Mouse (Mus musculus) frontal cortex, postnatal 36 days (tissue): Measurements from ENCODE around the gene A630095N17Rik.
A peak's percentile ranks its signal among the peaks of the same experiment; 100 is the strongest.

Experiments used
- DNase-seq, 2 experiments: peaks; one replicate each; pipeline ENCODE4 v3.0.0; 2022; ENCODE audit warnings: low spot score in 2 of 2

The A630095N17Rik gene

DNA sequence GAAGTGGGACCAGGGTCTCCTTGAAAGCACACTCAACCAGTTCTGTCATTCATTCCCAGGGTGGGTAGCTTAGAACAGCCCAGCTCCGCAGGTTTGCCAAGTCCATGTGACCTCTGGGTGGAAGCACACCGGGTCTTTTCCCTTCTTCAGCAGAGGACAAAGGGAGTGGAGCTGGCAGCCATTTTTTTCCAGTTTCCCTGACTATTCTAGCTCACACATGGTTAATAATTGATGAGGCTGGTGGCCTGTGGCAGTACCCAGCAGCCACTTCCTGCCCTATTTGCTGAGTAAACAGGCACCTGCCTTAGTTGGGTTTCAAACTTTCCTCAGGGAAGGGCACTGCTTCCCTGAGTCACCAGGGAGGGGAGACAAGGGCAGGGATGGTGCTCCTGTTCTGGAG is 17.5 kb downstream of the A630095N17Rik start:
- DNase-seq: no peak

DNA sequence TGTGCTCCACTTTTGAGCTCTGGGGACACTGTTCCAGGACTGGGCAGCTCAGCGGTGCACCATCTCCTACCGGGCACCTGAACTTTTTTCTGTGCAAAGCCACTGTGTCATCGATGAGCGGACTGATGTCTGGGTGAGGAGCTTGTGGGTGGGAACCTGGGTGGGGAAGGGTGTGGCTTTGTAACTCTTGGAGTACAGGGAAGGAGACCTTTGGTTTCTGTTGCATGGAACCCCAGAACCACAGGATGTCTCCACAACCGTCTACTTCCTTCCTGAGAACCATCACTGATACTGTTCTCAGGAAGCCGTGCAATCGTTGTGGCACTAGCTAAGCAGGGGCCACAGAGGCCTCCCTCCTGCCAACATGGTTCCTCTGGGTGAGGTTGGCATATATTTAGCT is 18.8 kb downstream of the A630095N17Rik start:
- DNase-seq: no peak

DNA sequence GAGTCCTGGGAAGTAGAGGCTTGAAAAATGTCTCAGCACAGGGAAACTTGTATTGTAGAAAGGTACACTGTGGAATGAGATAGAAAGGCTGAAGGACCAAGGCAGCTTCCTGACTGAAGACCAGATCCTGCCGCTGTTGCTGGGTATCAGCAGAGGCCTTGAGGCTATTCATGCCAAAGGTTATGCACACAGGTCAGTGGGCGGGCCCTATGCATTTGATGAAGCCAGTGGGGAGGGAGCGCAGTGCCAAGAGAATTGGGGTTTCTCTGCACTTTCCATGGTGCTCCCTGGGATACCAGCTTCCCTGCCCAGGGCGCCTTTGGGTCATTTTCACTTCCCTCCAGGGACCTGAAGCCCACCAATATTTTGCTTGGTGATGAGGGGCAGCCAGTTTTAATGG is 19.4 kb downstream of the A630095N17Rik start:
- DNase-seq: no peak

- DNase-seq: no peak
Measured at GRCm38 (mm10) chr1:75211141-75211708, 20.7 kb downstream of the A630095N17Rik start.

GRCm38 (mm10) chr1:75210136-75211087 is 21.5 kb downstream of the A630095N17Rik start, which contains the start of the genes Glb1l and Stk16:
TSS of gene Glb1l (minus strand) at chr1:75210813.
TSS of gene Stk16 (plus strand) at chr1:75210838.
- DNase-seq: peak; percentile 96 to 98

GRCm38 (mm10) chr1:75208967-75209678 is 22.8 kb downstream of the A630095N17Rik start:
- no peak for DNase-seq

DNA sequence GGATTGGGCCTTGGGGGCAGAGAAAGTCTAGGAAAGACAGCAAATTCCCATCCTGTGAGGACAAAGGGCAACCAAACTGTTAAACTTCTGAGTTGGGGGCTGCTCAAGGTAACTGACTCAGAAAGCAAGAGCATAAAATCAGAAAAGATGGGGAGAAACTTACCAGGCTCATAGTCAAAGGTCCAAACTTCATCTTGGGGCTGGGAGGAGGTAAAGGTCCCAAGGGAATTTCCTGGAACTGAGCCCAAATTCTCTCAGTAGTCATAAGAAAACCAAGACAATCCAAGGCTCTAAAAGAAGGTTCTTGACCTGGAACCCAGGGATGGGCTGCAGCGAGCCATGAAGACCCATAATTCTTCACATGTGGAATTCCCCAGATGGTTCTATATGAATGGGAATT is 30.7 kb downstream of the A630095N17Rik start:
- DNase-seq: no peak

DNA sequence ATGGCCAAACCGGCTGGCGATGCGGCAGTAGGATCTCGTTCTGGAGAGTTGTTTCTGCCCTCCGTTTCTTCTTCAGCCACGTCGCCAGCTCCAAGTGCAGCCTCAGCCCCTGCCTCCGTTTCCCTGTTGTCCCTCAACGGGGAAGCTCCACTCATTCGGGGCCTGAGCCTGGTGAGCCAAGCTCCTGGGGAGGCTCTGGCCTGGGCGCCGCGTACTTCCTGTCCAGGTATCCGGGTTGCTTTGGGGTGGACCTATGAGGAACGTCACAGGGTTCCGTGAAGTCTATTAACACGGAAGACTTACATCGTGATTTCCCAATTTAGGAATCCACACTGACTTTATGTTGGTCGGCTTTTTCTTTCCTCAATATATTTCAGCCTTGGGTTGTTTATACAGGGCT is 39.5 kb downstream of the A630095N17Rik start:
- peak in 1 of 2 experiments; percentile 41 for DNase-seq

- peak; percentile 94 to 96 for DNase-seq
Measured at GRCm38 (mm10) chr1:75191622-75192402, 40.1 kb downstream of the A630095N17Rik start, which contains the start of the genes Ankzf1 and Atg9a. TSS of gene Ankzf1 (plus strand) at chr1:75192151. TSS of gene Atg9a (minus strand) at chr1:75192196.

GRCm38 (mm10) chr1:75191258-75191621 is 40.7 kb downstream of the A630095N17Rik start:
- no peak for DNase-seq

DNA sequence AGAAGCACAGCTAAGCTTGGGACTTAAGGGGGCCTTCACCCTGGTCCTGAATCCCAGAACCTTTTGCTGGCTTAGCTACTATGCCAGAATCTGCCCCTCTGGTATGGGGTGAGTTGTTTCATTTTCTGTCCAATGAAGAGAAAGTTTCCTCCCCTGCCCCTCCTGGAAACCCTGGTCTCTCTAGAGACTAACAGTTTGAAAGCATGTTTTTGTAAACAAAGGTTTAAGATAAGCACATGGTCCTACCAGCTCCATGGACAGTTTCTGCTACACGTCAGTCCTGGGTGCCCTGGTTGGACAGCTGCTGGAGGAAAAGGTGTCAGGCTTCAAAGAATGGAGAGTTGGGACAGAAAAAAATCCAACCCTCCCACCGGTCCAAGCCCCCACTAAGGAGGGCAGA is 41.3 kb downstream of the A630095N17Rik start:
- DNase-seq: no peak

DNA sequence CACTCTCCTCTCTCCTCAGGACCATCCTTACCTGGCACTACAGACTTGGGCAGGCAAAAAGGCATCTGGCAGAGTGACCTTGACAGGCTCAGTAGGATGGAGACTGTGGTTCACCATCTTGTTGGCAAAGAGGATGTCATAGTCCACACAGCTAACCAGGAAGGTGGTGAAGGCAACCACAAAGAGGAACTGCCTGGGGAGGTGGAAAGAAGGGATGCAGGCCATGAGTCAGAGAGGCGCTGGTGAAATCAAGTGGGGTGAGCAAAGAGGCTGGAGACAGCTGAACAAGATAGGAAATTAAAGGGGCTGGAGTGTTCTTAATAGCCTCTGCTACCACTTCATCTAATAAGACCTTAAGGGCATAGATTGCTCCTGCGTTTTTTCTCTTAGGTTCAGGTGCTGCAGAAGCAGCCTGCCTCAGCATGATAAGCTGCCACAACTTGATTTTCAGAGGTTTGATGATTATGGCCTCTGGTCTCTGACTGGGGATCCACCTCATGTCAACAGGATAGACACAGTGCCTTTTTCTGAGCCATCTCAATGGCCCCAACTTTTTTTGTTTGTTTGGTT is 43.9 kb downstream of the A630095N17Rik start:
- DNase-seq: no peak

- no peak for DNase-seq
Measured at GRCm38 (mm10) chr1:75187126-75187525, 44.8 kb downstream of the A630095N17Rik start.

DNA sequence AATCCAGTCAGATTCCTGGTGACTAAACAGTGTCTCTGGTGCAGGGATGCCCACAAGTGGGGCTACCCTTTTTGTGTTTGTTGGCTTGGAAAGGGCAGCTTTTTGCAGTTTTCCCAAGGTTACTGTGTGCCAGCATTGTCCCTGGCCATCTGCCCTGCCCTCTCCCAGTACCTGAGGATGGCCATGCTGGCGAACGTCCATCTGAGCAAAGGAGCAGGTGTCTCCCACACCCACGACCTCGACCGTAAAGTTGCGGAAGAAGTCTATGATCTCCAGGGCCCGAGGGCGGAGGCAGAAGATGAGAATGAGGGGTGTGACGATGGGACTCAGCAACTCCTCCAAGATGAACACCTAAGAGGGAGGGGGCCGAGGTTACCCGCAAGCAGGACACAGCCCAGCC is 46.4 kb downstream of the A630095N17Rik start:
- DNase-seq: no peak

DNA sequence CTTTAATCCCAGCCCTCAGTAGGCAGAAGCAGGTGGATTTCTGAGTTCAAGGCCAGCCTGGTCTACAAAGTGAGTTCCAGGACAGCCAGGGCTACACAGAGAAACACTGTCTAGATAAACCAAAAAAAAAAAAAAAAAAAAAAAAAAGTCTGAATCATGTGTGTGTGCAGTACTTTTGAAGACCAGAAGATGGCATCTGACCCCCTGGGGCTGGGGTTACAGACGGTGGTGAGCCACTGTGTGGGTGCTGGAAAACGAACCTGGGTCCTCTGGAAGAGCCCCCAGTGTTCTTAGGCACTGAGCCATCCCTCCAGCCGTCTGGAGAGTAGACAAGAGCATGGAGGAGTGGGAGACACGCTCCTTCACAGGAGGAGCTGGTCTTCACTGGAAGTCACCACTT is 49.7 kb downstream of the A630095N17Rik start:
- no peak for DNase-seq

- no peak for DNase-seq
Measured at GRCm38 (mm10) chr1:75181377-75181870, 50.5 kb downstream of the A630095N17Rik start.

DNA sequence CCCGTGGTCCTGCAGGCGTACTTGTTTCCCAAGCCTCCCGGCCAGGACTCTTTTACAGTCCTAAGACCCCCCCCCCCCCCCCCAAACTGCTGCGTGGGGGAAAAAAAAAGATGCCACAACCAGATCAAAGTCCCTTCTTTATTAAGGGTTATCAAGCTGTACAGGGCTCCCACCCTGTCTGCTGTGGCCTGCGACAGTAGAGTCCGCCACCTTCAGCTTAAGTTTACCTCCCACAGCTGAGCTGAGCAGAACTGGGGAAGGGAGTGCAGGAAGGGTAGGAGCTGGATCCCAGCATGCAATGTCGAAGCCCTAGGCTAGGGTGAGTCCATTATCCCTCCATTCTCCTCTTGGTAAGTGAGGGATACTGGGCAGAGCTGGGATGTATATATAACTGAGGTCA is 51.2 kb downstream of the A630095N17Rik start:
- no peak for DNase-seq

DNA sequence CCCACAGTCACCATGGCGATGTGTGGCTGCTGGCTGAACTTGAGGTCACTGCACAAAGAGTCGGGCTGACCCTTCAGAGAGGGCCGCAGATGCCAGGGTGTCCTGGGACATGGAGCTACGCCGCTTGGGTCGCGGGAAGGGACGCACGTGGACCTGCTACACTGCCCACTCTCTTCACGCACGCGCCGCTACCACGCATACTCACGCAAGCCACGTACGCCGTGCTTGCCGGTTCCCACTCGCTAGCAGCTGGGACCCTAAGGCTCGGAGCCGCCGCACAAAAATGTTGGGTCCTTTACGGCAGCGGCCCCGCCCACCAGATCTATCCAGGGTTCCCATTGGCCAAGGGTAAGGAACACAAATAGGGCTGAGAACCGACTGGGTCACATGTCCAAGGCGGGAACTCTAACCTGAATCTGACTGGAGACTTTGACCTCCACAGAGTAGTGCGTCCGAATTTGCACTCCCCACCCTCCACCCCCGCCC is 51.8 kb downstream of the A630095N17Rik start, which contains the start of gene Abcb6:
Abcb6 (minus strand) TSS at position 288 of the 486 bp plus-strand sequence.
- peak; percentile 91 to 95 for DNase-seq

- DNase-seq: peak; percentile 24 to 26
Measured at GRCm38 (mm10) chr1:75179334-75180104, 52.4 kb downstream of the A630095N17Rik start.
